Mouse (Mus musculus) hindbrain, postnatal 0 days (tissue): ENCODE data around the gene Pcsk2. TPM values are rescaled to one million over a fixed set of nuclear protein-coding genes. Genes with fewer than 3 reads are reported as not detected.

Experiments
- ATAC-seq: fragments of 200-750 bp; cut with Nextera tagmentation; 2 replicates; pipeline ENCODE4 v1.8.0; 2017; ENCODE audit warnings: mild to moderate bottlenecking, moderate TSS enrichment, moderate library complexity
- DNase-seq: peaks from one replicate; pipeline ENCODE4 v3.0.0-alpha.2; 2015; ENCODE audit warnings: low spot score
- H3K27ac ChIP-seq: fragments of 300-500 bp; sonication (generic); 2 replicates; pipeline ENCODE4 v1.5.1; 2014; ENCODE audit warnings: mild to moderate bottlenecking
- H3K27me3 ChIP-seq: fragments of 300-500 bp; sonication (generic); 2 replicates; pipeline ENCODE4 v1.6.1; 2014; ENCODE audit warnings: low read length, mixed read lengths; ENCODE audit not compliant: insufficient read depth
- H3K36me3 ChIP-seq: fragments of 300-500 bp; sonication (generic); 2 replicates; pipeline ENCODE4 v1.6.1; 2014; ENCODE audit warnings: low read length, mixed read lengths; ENCODE audit not compliant: insufficient read depth
- H3K4me1 ChIP-seq: fragments of 300-500 bp; sonication (generic); 2 replicates; pipeline ENCODE4 v1.6.1; 2014; ENCODE audit warnings: antibody characterized with exemption, low read length, mixed read lengths; ENCODE audit not compliant: insufficient read depth
- H3K4me2 ChIP-seq: fragments of 300-500 bp; sonication (generic); 2 replicates; pipeline ENCODE4 v1.6.1; 2014; ENCODE audit warnings: low read depth, mild to moderate bottlenecking, low read length, moderate library complexity, mixed read lengths
- H3K4me3 ChIP-seq: fragments of 300-500 bp; sonication (generic); 2 replicates; pipeline ENCODE4 v1.5.1; 2014; ENCODE audit warnings: low read length
- H3K9ac ChIP-seq: fragments of 300-500 bp; sonication (generic); replicated peaks from 2 replicates; pipeline ENCODE4 v1.6.1; 2014; ENCODE audit warnings: mild to moderate bottlenecking, low read length, moderate library complexity, mixed read lengths
- H3K9me3 ChIP-seq: fragments of 300-500 bp; sonication (generic); 2 replicates; pipeline ENCODE4 v1.6.1; 2016; ENCODE audit warnings: low read length, mixed read lengths
- CTCF ChIP-seq: IDR thresholded peaks from 2 replicates; pipeline ENCODE4 v1.5.1; 2016; ENCODE audit warnings: antibody characterized with exemption, control low read depth, low read depth
- WGBS: fragments of 180-500 bp; shearing (Covaris S2); extraction: QIAGEN DNeasy Blood & Tissue Kit; methylation state at CpG from one replicate; pipeline ENCODE4 v1.1.7; 2014; 5-methylcytosine and 5-hydroxymethylcytosine counted together
- polyA plus RNA-seq: library from polyadenylated mRNA; unstranded; fragments of >200 nt; fragmentation: Nextera tagmentation; extraction: Ambion mirVana; gene quantifications from 2 replicates; pipeline ENCODE4 v1.2.1, GENCODE M21; 2015
- total RNA-seq: library from RNA; depleted of rRNA; stranded (reverse); fragments of >200 nt; gene quantifications from 2 replicates; pipeline ENCODE4 v1.2.3, GENCODE M21; 2014

Gene Pcsk2
- total and polyA plus RNA-seq, 2 experiments from 2014 or later = 26.5 to 45.4 TPM

- 70% methylated on average over 4 of the region's 4 CpGs for WGBS
- no peaks in the 10 kb centered on the region for H3K36me3 ChIP-seq
- H3K27me3 ChIP-seq = no peaks in the 10 kb centered on the region
- H3K27ac ChIP-seq = no peak overlapping the region
- no peaks in the 10 kb centered on the region for H3K9me3 ChIP-seq
- DNase-seq = no peak
- no peak for ATAC-seq
- H3K9ac ChIP-seq = no peak overlapping the region
- H3K4me3 ChIP-seq = no peak overlapping the region
- H3K4me2 ChIP-seq = no peak overlapping the region
- no peak for TF ChIP-seq CTCF
- no peaks in the 10 kb centered on the region for H3K4me1 ChIP-seq
Measured at GRCm38 (mm10) chr2:143715110-143715509, 169.2 kb downstream of the Pcsk2 start.

GRCm38 (mm10) chr2:143723231-143723630 is 177.3 kb downstream of the Pcsk2 start:
- no peaks in the 10 kb centered on the region for H3K27me3 ChIP-seq
- TF ChIP-seq CTCF = peak; percentile 40
- no peak overlapping the region for H3K9ac ChIP-seq
- ATAC-seq (no peak), DNase-seq (peak; percentile 37)
- H3K27ac ChIP-seq = no peak overlapping the region
- whole genome bisulfite sequencing = 24% methylated on average over 4 of the region's 4 CpGs
- no peaks in the 10 kb centered on the region for H3K4me1 ChIP-seq
- no peaks in the 10 kb centered on the region for H3K36me3 ChIP-seq
- H3K9me3 ChIP-seq = no peaks in the 10 kb centered on the region
- no peak overlapping the region for H3K4me3 ChIP-seq
- H3K4me2 ChIP-seq = no peak overlapping the region

GRCm38 (mm10) chr2:143724101-143724500 is 178.1 kb downstream of the Pcsk2 start:
- no peak for TF ChIP-seq CTCF
- ATAC-seq (no peak), DNase-seq (no peak)
- Histone ChIP-seq H3K9me3 (no peaks in the 10 kb centered on the region), H3K27ac (no peak overlapping the region), H3K4me2 (no peak overlapping the region), H3K36me3 (no peaks in the 10 kb centered on the region), H3K27me3 (no peaks in the 10 kb centered on the region), H3K4me1 (no peaks in the 10 kb centered on the region), H3K9ac (no peak overlapping the region), H3K4me3 (no peak overlapping the region)
- WGBS = 81% methylated on average over 4 of the region's 4 CpGs

GRCm38 (mm10) chr2:143724720-143725119 is 178.8 kb downstream of the Pcsk2 start:
- Histone ChIP-seq H3K9ac (no peak overlapping the region), H3K4me2 (no peak overlapping the region), H3K27me3 (no peaks in the 10 kb centered on the region), H3K36me3 (no peaks in the 10 kb centered on the region), H3K4me1 (no peaks in the 10 kb centered on the region), H3K27ac (no peak overlapping the region), H3K4me3 (no peak overlapping the region), H3K9me3 (no peaks in the 10 kb centered on the region)
- WGBS = 81% methylated on average over 8 of the region's 8 CpGs
- no peak for ATAC-seq
- TF ChIP-seq CTCF = no peak
- DNase-seq = no peak

GRCm38 (mm10) chr2:143732501-143732900 is 186.5 kb downstream of the Pcsk2 start:
- Histone ChIP-seq H3K27me3 (no peaks in the 10 kb centered on the region), H3K36me3 (no peaks in the 10 kb centered on the region), H3K4me3 (no peak overlapping the region), H3K4me1 (no peaks in the 10 kb centered on the region), H3K4me2 (no peak overlapping the region), H3K9me3 (no peaks in the 10 kb centered on the region), H3K9ac (no peak overlapping the region), H3K27ac (no peak overlapping the region)
- TF ChIP-seq CTCF = no peak
- ATAC-seq (no peak), DNase-seq (no peak)
- WGBS = 87% methylated on average over 10 of the region's 10 CpGs

- DNase-seq = no peak
- no peak for TF ChIP-seq CTCF
- Histone ChIP-seq H3K9ac (no peak overlapping the region), H3K4me2 (no peak overlapping the region), H3K36me3 (no peaks in the 10 kb centered on the region), H3K4me3 (no peak overlapping the region), H3K27me3 (no peaks in the 10 kb centered on the region), H3K9me3 (no peaks in the 10 kb centered on the region), H3K27ac (no peak overlapping the region), H3K4me1 (no peaks in the 10 kb centered on the region)
- 75% methylated on average over 3 of the region's 3 CpGs for WGBS
- ATAC-seq = no peak
Measured at GRCm38 (mm10) chr2:143735442-143735841, 189.5 kb downstream of the Pcsk2 start.

GRCm38 (mm10) chr2:143739475-143740226 is 193.7 kb downstream of the Pcsk2 start:
- H3K4me3 ChIP-seq = no peak overlapping the region
- no peaks in the 10 kb centered on the region for H3K27me3 ChIP-seq
- no peak overlapping the region for H3K27ac ChIP-seq
- H3K9me3 ChIP-seq = no peaks in the 10 kb centered on the region
- H3K4me2 ChIP-seq = no peak overlapping the region
- no peaks in the 10 kb centered on the region for H3K4me1 ChIP-seq
- ATAC-seq = no peak
- peak; percentile 3 for DNase-seq
- H3K36me3 ChIP-seq = no peaks in the 10 kb centered on the region
- 80% methylated on average over 7 of the region's 7 CpGs for WGBS
- no peak overlapping the region for H3K9ac ChIP-seq
- no peak for TF ChIP-seq CTCF
